Mouse (Mus musculus) CH12.LX (cell line): ENCODE data around the gene Ccr4. TPM values are rescaled to one million over a fixed set of nuclear protein-coding genes. Genes with fewer than 3 reads are reported as not detected.
A peak's percentile ranks its signal among the peaks of the same experiment; 100 is the strongest.
"Not testable (repeated sequence)": the region's sequence is repeated elsewhere in the genome, so short reads cannot be mapped to it uniquely, and the experiment has no call there.

ENCODE experiments used
- DNase-seq: peaks from one replicate; pipeline ENCODE4 v3.0.0-alpha.2; 2013; ENCODE audit errors: extremely low read depth
- H3K27ac ChIP-seq: 2 replicates; pipeline ENCODE4 v1.5.1; 2012; ENCODE audit warnings: low read depth, mild to moderate bottlenecking, control low read depth, moderate library complexity; ENCODE audit not compliant: insufficient read depth
- H3K27me3 ChIP-seq: replicated peaks from 2 replicates; pipeline ENCODE3; 2012; ENCODE audit warnings: inconsistent platforms
- H3K36me3 ChIP-seq, 2 experiments: replicated peaks in 1 of 2; 2 replicates each; pipeline versions ENCODE3 to v1.6.1; 2012; ENCODE audit warnings: inconsistent platforms in 1 of 2, low read length in 1 of 2, mild to moderate bottlenecking in 1 of 2, mixed read lengths in 1 of 2, moderate library complexity in 1 of 2; ENCODE audit not compliant: control insufficient read depth in 1 of 2, insufficient read depth in 1 of 2
- H3K4me1 ChIP-seq, 2 experiments: 2 replicates each; pipeline ENCODE4 v1.6.1; 2012; ENCODE audit warnings: inconsistent platforms in 1 of 2, moderate library complexity in 1 of 2; ENCODE audit not compliant: insufficient read depth in 2 of 2, control insufficient read depth in 1 of 2
- H3K4me2 ChIP-seq: 2 replicates; pipeline ENCODE4 v1.6.1; 2012; ENCODE audit warnings: low read depth, mild to moderate bottlenecking, control low read depth; ENCODE audit not compliant: poor library complexity, insufficient read depth, severe bottlenecking
- H3K4me3 ChIP-seq, 3 experiments: fragments of 150-350 bp in 1 of 3; sonication (generic) in 1 of 3; replicated peaks in 1 of 3; 2 replicates each; pipeline versions ENCODE3 to v1.5.1; 2011 to 2012; ENCODE audit warnings: low read depth in 2 of 3, low read length in 2 of 3, mild to moderate bottlenecking in 2 of 3, moderate library complexity in 2 of 3, control low read depth in 1 of 3, improper control_type of control experiment in 1 of 3, inconsistent platforms in 1 of 3, mixed read lengths in 1 of 3; ENCODE audit not compliant: poor library complexity in 1 of 3
- H3K79me2 ChIP-seq: replicated peaks from 2 replicates; pipeline ENCODE4 v1.6.1; 2012; ENCODE audit warnings: mild to moderate bottlenecking, moderate library complexity; ENCODE audit not compliant: control insufficient read depth, poor library complexity, insufficient read depth, severe bottlenecking; ENCODE audit errors: extremely low read depth
- H3K9ac ChIP-seq: 2 replicates; pipeline ENCODE4 v1.6.1; 2012; ENCODE audit warnings: low read depth, mild to moderate bottlenecking, control low read depth, moderate library complexity; ENCODE audit not compliant: insufficient read depth
- H3K9me3 ChIP-seq: replicated peaks from 2 replicates; pipeline ENCODE3; 2012; ENCODE audit warnings: low read length, inconsistent platforms, mixed read lengths
- BHLHE40 ChIP-seq: IDR thresholded peaks from 2 replicates; pipeline ENCODE4 v1.6.1; 2011; ENCODE audit warnings: mild to moderate bottlenecking, low read depth, low read length, improper control_type of control experiment
- CTCF ChIP-seq, 2 experiments: IDR thresholded peaks in 1 of 2; conservative IDR thresholded peaks in 1 of 2; 2 replicates each; pipeline ENCODE4 v1.5.1; 2011 to 2012; ENCODE audit warnings: low read depth in 2 of 2, low read length in 2 of 2, improper control_type of control experiment in 1 of 2, inconsistent platforms in 1 of 2, mild to moderate bottlenecking in 1 of 2, moderate library complexity in 1 of 2
- IRF4 ChIP-seq: IDR thresholded peaks from 2 replicates; pipeline ENCODE4 v1.6.1; 2014; ENCODE audit warnings: low read depth, mild to moderate bottlenecking, inconsistent platforms, low read length, improper control_type of control experiment
- MEF2A ChIP-seq: IDR thresholded peaks from 2 replicates; pipeline ENCODE4 v1.6.1; 2014; ENCODE audit warnings: low read depth, mild to moderate bottlenecking, inconsistent platforms, low read length, improper control_type of control experiment, borderline replicate concordance
- MXI1 ChIP-seq: IDR thresholded peaks from 2 replicates; pipeline ENCODE4 v1.6.1; 2011; ENCODE audit warnings: mild to moderate bottlenecking, low read depth, low read length, improper control_type of control experiment
- NELFE ChIP-seq: IDR thresholded peaks from 2 replicates; pipeline ENCODE4 v1.6.1; 2011; ENCODE audit warnings: low read depth, low read length, improper control_type of control experiment
- POLR2A ChIP-seq: IDR thresholded peaks from 2 replicates; pipeline ENCODE4 v1.6.1; 2011; ENCODE audit warnings: low read depth, mild to moderate bottlenecking, improper control_type of control experiment, low read length
- RAD21 ChIP-seq: IDR thresholded peaks from 2 replicates; pipeline ENCODE4 v1.6.1; 2011; ENCODE audit warnings: low read depth, mild to moderate bottlenecking, low read length, improper control_type of control experiment, moderate library complexity
- SMC3 ChIP-seq: IDR thresholded peaks from 2 replicates; pipeline ENCODE4 v1.6.1; 2011; ENCODE audit warnings: low read depth, low read length, improper control_type of control experiment
- ZKSCAN1 ChIP-seq: IDR thresholded peaks from 2 replicates; pipeline ENCODE4 v1.6.1; 2012; ENCODE audit warnings: low read depth, inconsistent platforms, low read length, improper control_type of control experiment, borderline replicate concordance
- ZNF384 ChIP-seq: IDR thresholded peaks from 2 replicates; pipeline ENCODE4 v1.6.1; 2012; ENCODE audit warnings: low read depth, low read length, improper control_type of control experiment, inconsistent platforms
- dilution Hi-C: fragments of 300-500 bp; cut with MboI; formaldehyde crosslinking; loops from 2 replicates; pipeline ENCODE4 v1.14.3; 2020; ENCODE audit warnings: low sequenced_read_pairs; ENCODE audit not compliant: extremely low pct_unique_long_range_greater_than_20kb, extremely low pct_ligation_motif_present
- in situ Hi-C: fragments of 300-500 bp; cut with MboI; formaldehyde crosslinking; loops from 3 replicates; pipeline ENCODE4 v1.14.3; 2019; ENCODE audit warnings: low sequenced_read_pairs, low pct_ligation_motif_present, low pct_unique_long_range_greater_than_20kb, mixed read lengths
- polyA plus RNA-seq: library from polyadenylated mRNA; unstranded; fragments of >175 nt; gene quantifications from 2 replicates; pipeline ENCODE4 v1.2.1, GENCODE M21; 2012; ENCODE audit warnings: low read depth; ENCODE audit not compliant: insufficient read length
- total RNA-seq, 2 experiments: library from RNA; depleted of rRNA; stranded (reverse); fragments of 300-350 nt in 1 of 2; fragments of >200 nt in 1 of 2; gene quantifications; 2 replicates each; pipeline ENCODE4 v1.2.3; 2012 to 2014

The Ccr4 gene
- total and polyA plus RNA-seq, 3 experiments = 0.08 to 0.74 (median 0.36) TPM

DNA sequence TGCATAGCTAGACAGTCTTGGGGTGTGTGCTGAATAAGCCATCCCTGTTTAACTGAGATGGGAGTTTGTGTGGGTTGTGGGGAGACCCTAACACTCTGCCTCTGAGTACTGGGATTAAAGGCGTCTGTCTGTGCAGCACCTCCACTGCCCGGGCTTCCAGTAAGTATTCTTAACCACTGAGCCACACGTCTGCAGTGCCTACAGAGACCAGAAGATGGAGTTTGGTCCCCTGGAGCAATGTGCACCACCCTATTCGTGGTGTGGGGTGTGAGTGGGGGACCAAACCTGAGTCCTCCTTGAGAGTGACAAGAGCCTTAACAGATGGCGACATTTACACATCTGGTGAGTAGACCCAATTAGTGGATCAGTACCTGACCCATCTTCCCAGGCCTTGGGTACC lies 17.3 kb upstream of the Ccr4 start:
- TF ChIP-seq SMC3 = peak; percentile 60
- TF ChIP-seq CTCF (conservative IDR thresholded peaks at IDR 0.05 in 1 of 2, IDR thresholded peaks at IDR 0.05 in 1 of 2; ENCODE audit: low read depth in 2 of 2, low read length in 2 of 2) = peak in 1 of 2 experiments; percentile 58; a peak in 3 of 4 replicates
- peak; percentile 24 for TF ChIP-seq RAD21
- TF ChIP-seq MXI1 = no peak
- no peak for DNase-seq
- no peak overlapping the region for H3K4me3 ChIP-seq
- no peaks in the 10 kb centered on the region for H3K79me2 ChIP-seq
- no peak overlapping the region for H3K4me2 ChIP-seq
- H3K36me3 ChIP-seq = no peaks in the 10 kb centered on the region
- H3K9ac ChIP-seq = no peak overlapping the region
- in situ Hi-C loops = no loop called here
- dilution Hi-C loops = no loop called here
- H3K27me3 ChIP-seq = no peaks in the 10 kb centered on the region
- H3K9me3 ChIP-seq = no peaks in the 10 kb centered on the region
- no peak overlapping the region for H3K27ac ChIP-seq
- H3K4me1 ChIP-seq = peaks cover 6 to 23% of the 10 kb centered on the region in 2 experiments

DNA sequence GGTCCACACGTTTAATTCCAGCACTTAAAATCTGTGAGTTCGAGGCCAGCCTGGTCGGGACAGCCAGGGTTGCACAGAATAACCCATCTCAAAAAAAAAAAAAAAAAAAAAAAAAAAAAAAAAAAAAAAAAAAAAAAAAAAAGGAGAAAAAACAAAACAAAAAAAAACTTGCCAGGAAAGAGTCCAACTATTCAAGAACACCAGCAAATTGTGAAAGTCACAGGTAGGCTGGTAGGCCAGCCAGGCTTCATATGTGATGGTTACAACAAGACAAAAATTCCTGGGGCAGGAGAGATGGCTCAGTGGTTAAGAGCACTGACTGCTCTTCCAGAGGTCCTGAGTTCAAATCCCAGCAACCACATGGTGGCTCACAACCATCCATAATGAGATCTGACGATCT lies 15.8 kb upstream of the Ccr4 start:
- H3K36me3 ChIP-seq, dilution Hi-C loops, H3K4me3 ChIP-seq, H3K79me2 ChIP-seq, in situ Hi-C loops, H3K27ac ChIP-seq, DNase-seq, H3K27me3 ChIP-seq, H3K9ac ChIP-seq, H3K4me2 ChIP-seq, H3K9me3 ChIP-seq: not testable (repeated sequence)
- TF ChIP-seq ZNF384 = peak; percentile 75
- peaks cover 6 to 16% of the 10 kb centered on the region in 2 experiments for H3K4me1 ChIP-seq

DNA sequence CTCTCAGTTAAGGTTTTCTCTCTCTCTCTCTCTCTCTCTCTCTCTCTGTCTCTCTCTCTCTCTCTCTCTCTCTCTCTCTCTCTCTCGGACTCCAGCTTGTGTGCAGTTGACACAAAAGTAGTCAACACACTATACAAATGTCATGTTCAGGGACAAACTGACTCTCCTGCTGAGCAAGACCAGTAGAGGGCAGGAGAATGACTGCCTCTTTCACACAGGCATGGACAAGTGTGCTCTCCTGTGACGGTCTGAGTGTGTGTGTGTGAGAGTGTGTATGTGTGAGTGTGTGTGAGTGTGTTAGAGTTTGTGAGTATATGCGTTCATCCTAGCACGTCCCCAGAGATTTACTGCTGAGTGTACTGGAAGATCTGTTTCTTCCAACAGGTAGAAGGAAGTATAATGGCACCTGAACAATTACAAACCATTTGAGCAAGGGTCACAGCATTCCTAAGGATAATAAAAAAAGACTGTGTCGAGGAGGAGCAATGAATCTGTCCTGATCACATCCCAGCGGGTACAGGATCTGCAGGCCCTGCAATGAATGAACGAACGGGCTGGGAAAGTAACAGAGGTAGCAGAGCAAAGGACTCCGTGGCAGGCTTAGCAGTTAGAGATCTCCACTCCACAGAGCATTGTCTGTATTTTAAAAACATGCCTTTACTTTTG lies 14.2 kb upstream of the Ccr4 start:
- no peaks in the 10 kb centered on the region for H3K9me3 ChIP-seq
- TF ChIP-seq IRF4 (no peak), SMC3 (peak; percentile 46), ZKSCAN1 (no peak), POLR2A (no peak), MEF2A (no peak), BHLHE40 (no peak), CTCF (conservative IDR thresholded peaks at IDR 0.05 in 1 of 2, IDR thresholded peaks at IDR 0.05 in 1 of 2; ENCODE audit: low read depth in 2 of 2, low read length in 2 of 2) (peak in 1 of 2 experiments; percentile 63; a peak in 2 of 4 replicates), RAD21 (peak; percentile 34), NELFE (no peak)
- DNase-seq = no peak
- in situ Hi-C loops = loop anchor here (5.0 kb wide), 1 partner anchor 63 kb away; no protein-coding TSS in a partner anchor
- no peak overlapping the region for H3K9ac ChIP-seq
- H3K36me3 ChIP-seq = no peaks in the 10 kb centered on the region
- no peak overlapping the region for H3K4me3 ChIP-seq
- no peak overlapping the region for H3K4me2 ChIP-seq
- H3K4me1 ChIP-seq = peaks cover 3 to 16% of the 10 kb centered on the region in 2 experiments; a peak in 3 of 4 replicates
- dilution Hi-C loops = no loop called here
- H3K27me3 ChIP-seq = no peaks in the 10 kb centered on the region
- H3K79me2 ChIP-seq = no peaks in the 10 kb centered on the region
- no peak overlapping the region for H3K27ac ChIP-seq
